Comparison of ENCODE assay signal across 8 mouse cellular contexts in genomic region chr2:10375024-10375372, GRCm38 (mm10). TPM values are rescaled to one million over a fixed set of nuclear protein-coding genes. Genes with fewer than 3 reads are reported as not detected.
DNase-seq lines count a peak whose midpoint lies in the region; ATAC-seq and TF ChIP-seq lines count a peak whose summit lies in the region.

No protein-coding gene starts in this region.

- under 1% methylated on average over 22 of the region's 22 CpGs for WGBS in heart, adult 2 months
- WGBS in embryonic facial prominence, embryonic 15.5 days: 0% methylated on average over 22 of the region's 22 CpGs
- 0% methylated on average over 22 of the region's 22 CpGs for WGBS in lung, postnatal 0 days
- WGBS in stomach, embryonic 16.5 days: under 1% methylated on average over 22 of the region's 22 CpGs

- no peak overlapping the region for H3K9ac ChIP-seq in heart, adult 2 months (ENCODE audit: low read depth, low read length)
- peak overlapping the region; percentile 56 for H3K9ac ChIP-seq in ES-E14 (ENCODE audit: insufficient read depth, low read depth, low read length, poor library complexity, severe bottlenecking)
- peak overlapping the region; percentile 31 for H3K9ac ChIP-seq in embryonic facial prominence, embryonic 15.5 days
- no peak overlapping the region for H3K9ac ChIP-seq in lung, postnatal 0 days (replicated peaks; ENCODE audit: low read depth)
- peak overlapping the region; percentile 54 for H3K9ac ChIP-seq in stomach, embryonic 16.5 days (ENCODE audit: low read length)

- H3K27me3 ChIP-seq in heart, adult 2 months (ENCODE audit: control insufficient read depth, insufficient read depth, low read length): peaks cover 21% of the 10 kb centered on the region
- H3K27me3 ChIP-seq in embryonic facial prominence, embryonic 15.5 days: peaks cover 54% of the 10 kb centered on the region
- H3K27me3 ChIP-seq in lung, postnatal 0 days (replicated peaks; ENCODE audit: insufficient read depth, low read length): peaks cover 38% of the 10 kb centered on the region
- H3K27me3 ChIP-seq in stomach, embryonic 16.5 days (ENCODE audit: control insufficient read depth, insufficient read depth, low read length): peaks cover 30% of the 10 kb centered on the region

- H3K4me1 ChIP-seq in heart, adult 2 months (ENCODE audit: control insufficient read depth, insufficient read depth, low read length): peaks cover 5% of the 10 kb centered on the region
- peaks cover 0 to 3% of the 10 kb centered on the region in 2 experiments; a peak in 1 of 4 replicates for H3K4me1 ChIP-seq in ES-E14 (ENCODE audit: control insufficient read depth in 2 of 2, insufficient read depth in 2 of 2, low read length in 2 of 2, poor library complexity in 1 of 2)
- H3K4me1 ChIP-seq in embryonic facial prominence, embryonic 15.5 days: peaks cover 33% of the 10 kb centered on the region
- peaks cover 14% of the 10 kb centered on the region; the same call in 1 of the 2 replicates for H3K4me1 ChIP-seq in lung, postnatal 0 days (ENCODE audit: insufficient read depth, low read depth, low read length)
- 0 out of 2 replicates have a peak, but pooled peaks cover 19% of the 10 kb centered on the region for H3K4me1 ChIP-seq in stomach, embryonic 16.5 days (ENCODE audit: control insufficient read depth, insufficient read depth, low read length)

- H3K9me3 ChIP-seq in ES-E14 (ENCODE audit: control insufficient read depth, insufficient read depth, low read depth, low read length): no peaks in the 10 kb centered on the region
- no peaks in the 10 kb centered on the region for H3K9me3 ChIP-seq in embryonic facial prominence, embryonic 15.5 days (replicated peaks)
- H3K9me3 ChIP-seq in lung, postnatal 0 days (ENCODE audit: low read length): no peaks in the 10 kb centered on the region
- H3K9me3 ChIP-seq in stomach, embryonic 16.5 days (replicated peaks; ENCODE audit: control insufficient read depth, low read length): no peaks in the 10 kb centered on the region

- TF ChIP-seq EP300 in heart, adult 2 months (IDR thresholded peaks at IDR 0.05; ENCODE audit: insufficient read depth, low read depth, low read length): no peak
- no peak for TF ChIP-seq EP300 in lung, postnatal 0 days (IDR thresholded peaks at IDR 0.05)

- H3K4me2 ChIP-seq in embryonic facial prominence, embryonic 15.5 days (replicated peaks): peak overlapping the region; percentile 92
- H3K4me2 ChIP-seq in lung, postnatal 0 days (replicated peaks; ENCODE audit: low read depth, low read length): peak overlapping the region; percentile 94
- peak overlapping the region; percentile 92 for H3K4me2 ChIP-seq in stomach, embryonic 16.5 days (ENCODE audit: low read depth, low read length)

- no peaks in the 10 kb centered on the region for H3K79me2 ChIP-seq in heart, adult 2 months (replicated peaks; ENCODE audit: control insufficient read depth, insufficient read depth, low read length)

- 0 out of 2 replicates have a peak, but pooled peaks have one; percentile 3 for ATAC-seq in embryonic facial prominence, embryonic 15.5 days (ENCODE audit: insufficient number of reproducible peaks, low FRiP score, low TSS enrichment, low read depth)
- no peak for ATAC-seq in lung, postnatal 0 days
- peak; percentile 24; the same call in 1 of the 2 replicates for ATAC-seq in stomach, embryonic 16.5 days (ENCODE audit: insufficient read depth, low FRiP score)
- no peak for ATAC-seq in megakaryocyte progenitor cell, adult 5-6 weeks (replicated peaks; ENCODE audit: poor library complexity)

- no peak for TF ChIP-seq POLR2A in heart, adult 2 months (IDR thresholded peaks at IDR 0.05; ENCODE audit: insufficient read depth, low read depth, low read length)

- TF ChIP-seq CTCF in heart, adult 2 months (IDR thresholded peaks at IDR 0.05): no peak
- no peak for TF ChIP-seq CTCF in lung, postnatal 0 days (IDR thresholded peaks at IDR 0.05)

- H3K36me3 ChIP-seq in heart, adult 2 months (ENCODE audit: control insufficient read depth, insufficient read depth, low read length): no peaks in the 10 kb centered on the region
- H3K36me3 ChIP-seq in ES-E14 (ENCODE audit: control insufficient read depth, insufficient read depth, low read length, poor library complexity, severe bottlenecking): no peaks in the 10 kb centered on the region; the same call in 1 of the 2 replicates
- H3K36me3 ChIP-seq in embryonic facial prominence, embryonic 15.5 days: no peaks in the 10 kb centered on the region
- no peaks in the 10 kb centered on the region for H3K36me3 ChIP-seq in lung, postnatal 0 days (ENCODE audit: insufficient read depth, low read length)
- no peaks in the 10 kb centered on the region for H3K36me3 ChIP-seq in stomach, embryonic 16.5 days (ENCODE audit: control insufficient read depth, insufficient read depth, low read length)

- H3K4me3 ChIP-seq in heart, adult 2 months: peak overlapping the region; percentile 52
- peak overlapping the region; percentile 71 to 85 for H3K4me3 ChIP-seq in ES-E14 (ENCODE audit: insufficient read depth in 1 of 2, low read depth in 1 of 2, low read length in 2 of 2, poor library complexity in 1 of 2, severe bottlenecking in 1 of 2)
- peak overlapping the region; percentile 65 for H3K4me3 ChIP-seq in embryonic facial prominence, embryonic 15.5 days (replicated peaks)
- H3K4me3 ChIP-seq in lung, postnatal 0 days (ENCODE audit: low read depth, low read length): peak overlapping the region; percentile 60
- peak overlapping the region; percentile 59 for H3K4me3 ChIP-seq in stomach, embryonic 16.5 days (replicated peaks; ENCODE audit: low read length)

- no peak overlapping the region for H3K27ac ChIP-seq in heart, adult 2 months
- H3K27ac ChIP-seq in ES-E14 (ENCODE audit: insufficient read depth, low read depth, low read length, poor library complexity, severe bottlenecking): no peak overlapping the region
- no peak overlapping the region for H3K27ac ChIP-seq in embryonic facial prominence, embryonic 15.5 days (replicated peaks)
- H3K27ac ChIP-seq in lung, postnatal 0 days (ENCODE audit: low read length): no peak overlapping the region
- H3K27ac ChIP-seq in stomach, embryonic 16.5 days (ENCODE audit: low read length): no peak overlapping the region

- peak in 1 of 2 experiments; percentile 30 for DNase-seq in heart, adult 2 months
- no peak for DNase-seq in heart, adult 9 months (ENCODE audit: low spot score in 2 of 2)
- no peak for DNase-seq in ES-E14 (ENCODE audit: low read depth, low spot score)
- DNase-seq in induced T-regulatory cell, adult 2 months (ENCODE audit: low read depth): peak; percentile 20
- DNase-seq in lung, postnatal 0 days (ENCODE audit: low spot score): no peak

- in situ Hi-C loops in ES-E14 (cut with MboI; ENCODE audit: low sequenced_read_pairs in 2 of 2, unreplicated experiment in 2 of 2): no loop called here

- intact Hi-C loops in heart, adult 2 months (cut with DNase I): no loop called here

TF ChIP-seq in ES-E14, 5 proteins besides CTCF, POLR2A, EP300 and RAD21:
- TF ChIP-seq ZC3H11A (IDR thresholded peaks at IDR 0.05; ENCODE audit: borderline replicate concordance, low read depth, low read length) (no peak), MAFK (IDR thresholded peaks at IDR 0.05; ENCODE audit: insufficient read depth, low read depth, low read length) (no peak), CHD2 (IDR thresholded peaks at IDR 0.05; ENCODE audit: low read depth, low read length) (no peak), HCFC1 (IDR thresholded peaks at IDR 0.05; ENCODE audit: borderline replicate concordance, insufficient read depth, low read length) (no peak), ZNF384 (IDR thresholded peaks at IDR 0.05; ENCODE audit: low read depth, low read length) (no peak)

RNA-seq across cellular contexts. Expression of gene Sfmbt2, which starts 4.7 kb away (rescaled TPM):
- under 1 TPM; 0.25 to 0.39 TPM for total RNA-seq in heart, adult 2 months (2021)
- 0.06 and 0.12 TPM in 2 replicates for polyA plus RNA-seq in heart, adult 2 months (2012; rRNA removed)
- total RNA-seq in ES-E14 (2012; rRNA removed): 40.8 and 43.7 TPM in 2 replicates
- polyA plus RNA-seq in embryonic facial prominence, embryonic 15.5 days (2015; fragmentation: Nextera tagmentation; extraction: Ambion mirVana): 3.1 and 3.7 TPM in 2 replicates
- 0.62 and 0.65 TPM in 2 replicates for polyA plus RNA-seq in lung, postnatal 0 days (2015; fragmentation: Nextera tagmentation; extraction: Ambion mirVana)
- 2.0 and 2.2 TPM in 2 replicates for polyA plus RNA-seq in stomach, embryonic 16.5 days (2015; fragmentation: Nextera tagmentation; extraction: Ambion mirVana)
- total RNA-seq in megakaryocyte progenitor cell, adult 5-6 weeks (2015): 0.77 and 0.85 TPM in 2 replicates
- total RNA-seq in megakaryocyte progenitor cell, adult 5-6 weeks (2017): 0.67 and 1.1 TPM in 2 replicates

Comparison
In these comparisons a context has a peak if more than half of its experiments do, and no peak if none do; other contexts are left out.
1. H3K9ac ChIP-seq: peak in ES-E14 (single experiment), embryonic facial prominence, embryonic 15.5 days (single experiment) and stomach, embryonic 16.5 days (single experiment); none in heart, adult 2 months (single experiment) and lung, postnatal 0 days (single experiment).
2. ATAC-seq: peak in embryonic facial prominence, embryonic 15.5 days (single experiment) and stomach, embryonic 16.5 days (single experiment); none in lung, postnatal 0 days (single experiment) and megakaryocyte progenitor cell, adult 5-6 weeks (single experiment).
3. Peak in every context shown above with its lines, with median percentiles within 50 percentile points of each other: H3K4me3 ChIP-seq and H3K4me2 ChIP-seq.